Mouse (Mus musculus): ENCODE measurements around the gene Scin.
A peak's percentile ranks its signal among the peaks of the same experiment; 100 is the strongest.

- no peak for TF ChIP-seq POLR2A (IDR thresholded peaks at IDR 0.05; ENCODE audit: insufficient read depth, low read depth, low read length)
- TF ChIP-seq CTCF (IDR thresholded peaks at IDR 0.05) = peak; percentile 84
Measured at GRCm38 (mm10) chr12:40164621-40165020, 30.6 kb upstream of the Scin start.

Data from heart, adult 2 months (tissue).